Mouse (Mus musculus) ES-E14 (cell line): ENCODE results near the gene Kdm7a.

Experiments
- MAFK ChIP-seq: IDR thresholded peaks from 2 replicates; pipeline ENCODE4 v1.6.1; 2014; ENCODE audit warnings: mild to moderate bottlenecking, low read depth, low read length, inconsistent platforms; ENCODE audit not compliant: insufficient read depth
- ZC3H11A ChIP-seq: IDR thresholded peaks from 2 replicates; pipeline ENCODE4 v1.6.1; 2012; ENCODE audit warnings: low read depth, mild to moderate bottlenecking, inconsistent platforms, low read length, borderline replicate concordance
- ZNF384 ChIP-seq: IDR thresholded peaks from 2 replicates; pipeline ENCODE4 v1.6.1; 2012; ENCODE audit warnings: low read depth, low read length, inconsistent platforms

- no peak for TF ChIP-seq MAFK
- TF ChIP-seq ZNF384, result no peak
- no peak for TF ChIP-seq ZC3H11A
These were observed 37.5 kb upstream of the Kdm7a start for GRCm38 (mm10) chr6:39244066-39244465.
